ENCODE assay signal across 22 mouse cellular contexts in genomic region chr4:63845760-63846159, GRCm38 (mm10). TPM values are rescaled to one million over a fixed set of nuclear protein-coding genes. Genes with fewer than 3 reads are reported as not detected.
"Had no signal": no experiment of that assay in that cellular context is flagged by ENCODE, and none has a peak within 500 bp of the region (broad histone marks: within the 10 kb centered on the region; RNA-seq: fewer than 3 reads in every experiment).

No protein-coding gene starts in this region.

- H3K9me3 ChIP-seq: limb, embryonic 10.5 days; limb, embryonic 13.5 days; liver, embryonic 12.5 days; liver, embryonic 15.5 days; lung, embryonic 15.5 days; midbrain, embryonic 13.5 days; neural tube, embryonic 12.5 days; neural tube, embryonic 15.5 days; stomach, embryonic 15.5 days had no signal

- DNase-seq: kidney, adult 18-20 months; kidney, adult 9 months; kidney, postnatal 14 days; kidney, postnatal 4 days; liver; lung, adult 18-20 months; lung, postnatal 10 days; lung, postnatal 4 days; right cerebral cortex, adult 18-20 months; right cerebral cortex, postnatal 25 days; spleen, adult 18-20 months; thymus, postnatal 25 days had no signal

- H3K9ac ChIP-seq: limb, embryonic 13.5 days; liver, embryonic 12.5 days; liver, embryonic 15.5 days; lung, embryonic 15.5 days; midbrain, embryonic 13.5 days; neural tube, embryonic 12.5 days; neural tube, embryonic 15.5 days; stomach, embryonic 15.5 days had no signal

- H3K4me3 ChIP-seq: limb, embryonic 10.5 days; limb, embryonic 13.5 days; liver, embryonic 12.5 days; liver, embryonic 15.5 days; lung, embryonic 15.5 days; midbrain, embryonic 13.5 days; neural tube, embryonic 12.5 days; neural tube, embryonic 15.5 days; stomach, embryonic 15.5 days had no signal

- H3K4me1 ChIP-seq: limb, embryonic 10.5 days; limb, embryonic 13.5 days; liver, embryonic 12.5 days; liver, embryonic 15.5 days; lung, embryonic 15.5 days; midbrain, embryonic 13.5 days; neural tube, embryonic 12.5 days; neural tube, embryonic 15.5 days; stomach, embryonic 15.5 days had no signal

- H3K4me2 ChIP-seq: limb, embryonic 13.5 days; liver, embryonic 12.5 days; liver, embryonic 15.5 days; lung, embryonic 15.5 days; midbrain, embryonic 13.5 days; neural tube, embryonic 12.5 days; neural tube, embryonic 15.5 days; stomach, embryonic 15.5 days had no signal

- H3K27me3 ChIP-seq: limb, embryonic 13.5 days; liver, embryonic 12.5 days; liver, embryonic 15.5 days; lung, embryonic 15.5 days; midbrain, embryonic 13.5 days; neural tube, embryonic 12.5 days; neural tube, embryonic 15.5 days; stomach, embryonic 15.5 days had no signal

- H3K36me3 ChIP-seq: limb, embryonic 10.5 days; limb, embryonic 13.5 days; liver, embryonic 12.5 days; liver, embryonic 15.5 days; lung, embryonic 15.5 days; midbrain, embryonic 13.5 days; neural tube, embryonic 12.5 days; neural tube, embryonic 15.5 days; stomach, embryonic 15.5 days had no signal

- H3K27ac ChIP-seq: limb, embryonic 10.5 days; limb, embryonic 13.5 days; liver, embryonic 12.5 days; liver, embryonic 15.5 days; lung, embryonic 15.5 days; midbrain, embryonic 13.5 days; neural tube, embryonic 12.5 days; neural tube, embryonic 15.5 days; stomach, embryonic 15.5 days had no signal

- ATAC-seq: liver, embryonic 12.5 days; midbrain, embryonic 13.5 days; midbrain, embryonic 16.5 days had no signal

RNA-seq across cellular contexts. Expression of gene Tnfsf8, which starts 15.4 kb away (rescaled TPM):
- polyA plus RNA-seq: limb, embryonic 10.5 days; limb, embryonic 13.5 days; liver, embryonic 15.5 days; midbrain, embryonic 13.5 days; midbrain, embryonic 16.5 days; neural tube, embryonic 12.5 days; neural tube, embryonic 15.5 days had no signal
